Comparison of ENCODE assay signal across 16 mouse cellular contexts in the genomic region with DNA sequence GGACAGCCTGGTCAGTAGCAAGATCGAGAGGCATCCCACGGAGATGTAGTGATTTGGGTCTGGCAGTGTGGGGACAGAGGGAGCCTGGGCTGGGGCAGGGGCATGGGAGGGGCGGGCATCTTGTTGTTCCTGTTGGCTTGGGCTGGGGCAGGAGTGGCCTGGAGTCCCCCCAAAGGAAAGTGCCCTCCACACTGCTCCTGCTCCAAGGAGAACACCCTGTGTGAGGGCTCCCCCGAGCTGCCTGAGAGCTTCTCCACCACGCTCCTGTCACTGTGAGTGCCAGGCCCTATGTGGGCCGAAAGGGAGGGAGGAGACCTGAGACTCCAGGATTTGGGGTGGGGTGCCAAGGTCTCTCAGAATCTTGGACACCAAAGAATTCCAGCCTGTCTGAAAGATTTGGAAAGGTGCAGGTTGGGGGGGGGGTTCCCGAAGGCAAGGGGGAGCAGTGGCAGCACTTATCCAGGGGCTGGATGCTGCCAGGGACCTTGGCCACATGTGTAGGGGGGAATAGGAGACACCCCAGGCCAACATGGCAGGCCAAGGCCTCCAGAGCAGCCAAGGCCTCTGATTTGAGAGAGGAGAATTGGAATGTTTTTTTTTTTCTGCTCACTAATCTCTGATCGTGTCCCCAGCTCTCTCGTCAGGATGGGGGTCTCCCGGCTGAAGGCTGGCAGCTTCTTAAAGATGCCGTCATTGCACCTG. TPM values are rescaled to one million over a fixed set of nuclear protein-coding genes. Genes with fewer than 3 reads are reported as not detected.
DNase-seq lines count a peak whose midpoint lies in the region; ATAC-seq lines count a peak whose summit lies in the region.
"Had no signal": no experiment of that assay in that cellular context is flagged by ENCODE, and none has a peak within 500 bp of the region (broad histone marks: within the 10 kb centered on the region; RNA-seq: fewer than 3 reads in every experiment).

No protein-coding gene starts in this region.

- peaks cover 8% of the 10 kb centered on the region for H3K4me1 ChIP-seq in intestine, embryonic 14.5 days (replicated peaks; ENCODE audit: control insufficient read depth, insufficient read depth, low read length)
- peaks cover 12% of the 10 kb centered on the region; the same call in 1 of the 2 replicates for H3K4me1 ChIP-seq in intestine, embryonic 15.5 days (replicated peaks)
- H3K4me1 ChIP-seq in neural tube, embryonic 12.5 days, result peaks cover 9% of the 10 kb centered on the region
- H3K4me1 ChIP-seq in neural tube, embryonic 15.5 days, result peaks cover 6% of the 10 kb centered on the region; the same call in 1 of the 2 replicates

- no peak overlapping the region for H3K9ac ChIP-seq in intestine, embryonic 14.5 days (ENCODE audit: low read length)
- H3K9ac ChIP-seq in intestine, embryonic 15.5 days, result no peak overlapping the region
- peak overlapping the region; percentile 21; the same call in 1 of the 2 replicates for H3K9ac ChIP-seq in neural tube, embryonic 12.5 days
- no peak overlapping the region for H3K9ac ChIP-seq in neural tube, embryonic 15.5 days (replicated peaks)
- H3K9ac ChIP-seq: embryonic facial prominence, embryonic 15.5 days; forebrain, embryonic 15.5 days; heart, embryonic 12.5 days; hindbrain, embryonic 15.5 days; limb, embryonic 12.5 days had no signal

- no peaks in the 10 kb centered on the region for H3K36me3 ChIP-seq in intestine, embryonic 14.5 days (ENCODE audit: control insufficient read depth, insufficient read depth, low read length)
- no peaks in the 10 kb centered on the region for H3K36me3 ChIP-seq in intestine, embryonic 15.5 days
- no peaks in the 10 kb centered on the region for H3K36me3 ChIP-seq in neural tube, embryonic 12.5 days
- no peaks in the 10 kb centered on the region for H3K36me3 ChIP-seq in neural tube, embryonic 15.5 days
- H3K36me3 ChIP-seq: embryonic facial prominence, embryonic 15.5 days; forebrain, embryonic 15.5 days; heart, embryonic 12.5 days; hindbrain, embryonic 15.5 days; limb, embryonic 12.5 days had no signal

- no peaks in the 10 kb centered on the region for H3K27me3 ChIP-seq in intestine, embryonic 14.5 days (replicated peaks; ENCODE audit: control insufficient read depth, insufficient read depth, low read length)
- no peaks in the 10 kb centered on the region for H3K27me3 ChIP-seq in intestine, embryonic 15.5 days (replicated peaks)
- H3K27me3 ChIP-seq in neural tube, embryonic 12.5 days (replicated peaks), result no peaks in the 10 kb centered on the region
- no peaks in the 10 kb centered on the region; the same call in 1 of the 2 replicates for H3K27me3 ChIP-seq in neural tube, embryonic 15.5 days (replicated peaks)
- H3K27me3 ChIP-seq: embryonic facial prominence, embryonic 15.5 days; forebrain, embryonic 15.5 days; heart, embryonic 12.5 days; hindbrain, embryonic 15.5 days; limb, embryonic 12.5 days had no signal

- 66% methylated on average over 11 of the region's 11 CpGs for WGBS in intestine, embryonic 14.5 days
- whole genome bisulfite sequencing in intestine, embryonic 15.5 days, result 69% methylated on average over 11 of the region's 11 CpGs
- WGBS in neural tube, embryonic 12.5 days, result 67% methylated on average over 11 of the region's 11 CpGs
- WGBS in neural tube, embryonic 15.5 days, result 72% methylated on average over 11 of the region's 11 CpGs

- ATAC-seq in intestine, embryonic 14.5 days (replicated peaks; ENCODE audit: low FRiP score, low TSS enrichment, low read depth), result no peak
- ATAC-seq in intestine, embryonic 15.5 days, result no peak
- no peak for ATAC-seq in neural tube, embryonic 12.5 days (ENCODE audit: low FRiP score, low read depth)
- no peak for ATAC-seq in neural tube, embryonic 15.5 days (ENCODE audit: low FRiP score)
- ATAC-seq in inflammation-experienced regulatory T-cells, adult 6 months, result no peak

- peak; percentile 41 for DNase-seq in cerebellum, adult 9-10 months
- DNase-seq in cerebellum, adult 11-12 months, result no peak
- DNase-seq in intestine, embryonic 14.5 days (ENCODE audit: low spot score), result no peak
- peak; percentile 53 for DNase-seq in testis, postnatal 10 days (ENCODE audit: low spot score)
- DNase-seq: gastrocnemius, postnatal 10 days; kidney, postnatal 10 days; lung, postnatal 4 days had no signal

- H3K9me3 ChIP-seq in intestine, embryonic 14.5 days (ENCODE audit: control insufficient read depth, low read length), result no peaks in the 10 kb centered on the region
- no peaks in the 10 kb centered on the region for H3K9me3 ChIP-seq in intestine, embryonic 15.5 days
- H3K9me3 ChIP-seq in neural tube, embryonic 12.5 days, result no peaks in the 10 kb centered on the region
- no peaks in the 10 kb centered on the region for H3K9me3 ChIP-seq in neural tube, embryonic 15.5 days (replicated peaks)
- H3K9me3 ChIP-seq: embryonic facial prominence, embryonic 15.5 days; forebrain, embryonic 15.5 days; heart, embryonic 12.5 days; hindbrain, embryonic 15.5 days; limb, embryonic 12.5 days had no signal

- no peak overlapping the region for H3K4me3 ChIP-seq in intestine, embryonic 14.5 days (ENCODE audit: low read depth, low read length)
- H3K4me3 ChIP-seq in intestine, embryonic 15.5 days (replicated peaks), result no peak overlapping the region
- H3K4me3 ChIP-seq in neural tube, embryonic 12.5 days, result no peak overlapping the region
- H3K4me3 ChIP-seq in neural tube, embryonic 15.5 days (replicated peaks), result no peak overlapping the region
- H3K4me3 ChIP-seq: embryonic facial prominence, embryonic 15.5 days; forebrain, embryonic 15.5 days; heart, embryonic 12.5 days; hindbrain, embryonic 15.5 days; limb, embryonic 12.5 days had no signal

- peak overlapping the region; percentile 30; the same call in 1 of the 2 replicates for H3K27ac ChIP-seq in intestine, embryonic 14.5 days (ENCODE audit: low read depth)
- H3K27ac ChIP-seq in intestine, embryonic 15.5 days, result no peak overlapping the region
- no peak overlapping the region for H3K27ac ChIP-seq in neural tube, embryonic 12.5 days
- no peak overlapping the region for H3K27ac ChIP-seq in neural tube, embryonic 15.5 days (replicated peaks)
- H3K27ac ChIP-seq: embryonic facial prominence, embryonic 15.5 days; forebrain, embryonic 15.5 days; hindbrain, embryonic 15.5 days; limb, embryonic 12.5 days had no signal

- peak overlapping the region; percentile 3; the same call in 1 of the 2 replicates for H3K4me2 ChIP-seq in intestine, embryonic 14.5 days (ENCODE audit: low read length)
- no peak overlapping the region for H3K4me2 ChIP-seq in intestine, embryonic 15.5 days (replicated peaks)
- H3K4me2 ChIP-seq in neural tube, embryonic 12.5 days (replicated peaks), result peak overlapping the region; percentile 33; the same call in 1 of the 2 replicates
- H3K4me2 ChIP-seq in neural tube, embryonic 15.5 days, result no peak overlapping the region
- H3K4me2 ChIP-seq: embryonic facial prominence, embryonic 15.5 days; forebrain, embryonic 15.5 days; heart, embryonic 12.5 days; hindbrain, embryonic 15.5 days; limb, embryonic 12.5 days had no signal

RNA-seq across cellular contexts. Expression of gene Lgi4, which starts 0.9 kb away (rescaled TPM):
- polyA plus RNA-seq in intestine, embryonic 14.5 days (2014; fragmentation: Nextera tagmentation; extraction: Ambion mirVana), result 1.2 and 2.4 TPM in 2 replicates
- polyA plus RNA-seq in intestine, embryonic 15.5 days (2015; fragmentation: Nextera tagmentation; extraction: Ambion mirVana), result 1.5 TPM in 2 replicates
- 4.7 and 6.1 TPM in 2 replicates for polyA plus RNA-seq in neural tube, embryonic 12.5 days (2016; fragmentation: Nextera tagmentation; extraction: Ambion mirVana)
- polyA plus RNA-seq in neural tube, embryonic 15.5 days (2015; fragmentation: Nextera tagmentation; extraction: Ambion mirVana), result 1.3 and 1.7 TPM in 2 replicates
- polyA plus RNA-seq in inflammation-experienced regulatory T-cells, adult 6 months (2017; shearing (Covaris generic)), result under 1 TPM in 2 of 3 experiments, not detected in 1; 0.09 to 0.13 TPM

RNA-seq across cellular contexts. Expression of gene Fxyd1, which starts 3.1 kb away (rescaled TPM):
- polyA plus RNA-seq in intestine, embryonic 14.5 days (2014; fragmentation: Nextera tagmentation; extraction: Ambion mirVana), result 71.8 and 74.1 TPM in 2 replicates
- polyA plus RNA-seq in intestine, embryonic 15.5 days (2015; fragmentation: Nextera tagmentation; extraction: Ambion mirVana), result 64.5 and 80.1 TPM in 2 replicates
- 24.1 and 26.5 TPM in 2 replicates for polyA plus RNA-seq in neural tube, embryonic 12.5 days (2016; fragmentation: Nextera tagmentation; extraction: Ambion mirVana)
- 26.8 and 36.9 TPM in 2 replicates for polyA plus RNA-seq in neural tube, embryonic 15.5 days (2015; fragmentation: Nextera tagmentation; extraction: Ambion mirVana)
- under 1 TPM in 1 of 3 experiments, not detected in 2; 0.85 TPM for polyA plus RNA-seq in inflammation-experienced regulatory T-cells, adult 6 months (2017; shearing (Covaris generic))

RNA-seq across cellular contexts. Expression of gene Fxyd7, which starts 8.8 kb away (rescaled TPM):
- 21.1 and 23.0 TPM in 2 replicates for polyA plus RNA-seq in intestine, embryonic 14.5 days (2014; fragmentation: Nextera tagmentation; extraction: Ambion mirVana)
- 20.3 and 20.7 TPM in 2 replicates for polyA plus RNA-seq in intestine, embryonic 15.5 days (2015; fragmentation: Nextera tagmentation; extraction: Ambion mirVana)
- polyA plus RNA-seq in neural tube, embryonic 12.5 days (2016; fragmentation: Nextera tagmentation; extraction: Ambion mirVana), result 64.5 and 79.5 TPM in 2 replicates
- 357 and 417 TPM in 2 replicates for polyA plus RNA-seq in neural tube, embryonic 15.5 days (2015; fragmentation: Nextera tagmentation; extraction: Ambion mirVana)
- polyA plus RNA-seq in inflammation-experienced regulatory T-cells, adult 6 months (2017; shearing (Covaris generic)), result not detected

RNA-seq across cellular contexts. Expression of gene Fxyd3, which starts 16.4 kb away (rescaled TPM):
- 70.2 and 71.5 TPM in 2 replicates for polyA plus RNA-seq in intestine, embryonic 14.5 days (2014; fragmentation: Nextera tagmentation; extraction: Ambion mirVana)
- polyA plus RNA-seq in intestine, embryonic 15.5 days (2015; fragmentation: Nextera tagmentation; extraction: Ambion mirVana), result 70.8 and 77.4 TPM in 2 replicates
- 7.1 and 7.8 TPM in 2 replicates for polyA plus RNA-seq in neural tube, embryonic 12.5 days (2016; fragmentation: Nextera tagmentation; extraction: Ambion mirVana)
- polyA plus RNA-seq in neural tube, embryonic 15.5 days (2015; fragmentation: Nextera tagmentation; extraction: Ambion mirVana), result 0.79 and 14.6 TPM in 2 replicates
- polyA plus RNA-seq in inflammation-experienced regulatory T-cells, adult 6 months (2017; shearing (Covaris generic)), result under 1 TPM in 1 of 3 experiments, not detected in 2; 0.18 TPM
- polyA plus RNA-seq: forebrain, embryonic 15.5 days had no signal

RNA-seq across cellular contexts. Expression of gene Fxyd5, which starts 17.8 kb away (rescaled TPM):
- 18.1 and 22.8 TPM in 2 replicates for polyA plus RNA-seq in intestine, embryonic 14.5 days (2014; fragmentation: Nextera tagmentation; extraction: Ambion mirVana)
- polyA plus RNA-seq in intestine, embryonic 15.5 days (2015; fragmentation: Nextera tagmentation; extraction: Ambion mirVana), result 21.7 and 29.8 TPM in 2 replicates
- 12.5 and 15.4 TPM in 2 replicates for polyA plus RNA-seq in neural tube, embryonic 12.5 days (2016; fragmentation: Nextera tagmentation; extraction: Ambion mirVana)
- 22.2 and 27.8 TPM in 2 replicates for polyA plus RNA-seq in neural tube, embryonic 15.5 days (2015; fragmentation: Nextera tagmentation; extraction: Ambion mirVana)
- polyA plus RNA-seq in inflammation-experienced regulatory T-cells, adult 6 months (2017; shearing (Covaris generic)), result 1,000 to 10,000 TPM; 1,847 to 2,152 (median 2,080) TPM

Comparison
In these comparisons a context has a peak if more than half of its experiments do, and no peak if none do; other contexts are left out.
1. DNase-seq: peak in cerebellum, adult 9-10 months (single experiment) and testis, postnatal 10 days (single experiment); none in cerebellum, adult 11-12 months (single experiment) and intestine, embryonic 14.5 days (single experiment).
2. H3K4me2 ChIP-seq: peak in intestine, embryonic 14.5 days (single experiment) and neural tube, embryonic 12.5 days (single experiment); none in intestine, embryonic 15.5 days (single experiment) and neural tube, embryonic 15.5 days (single experiment).
3. RNA of gene Fxyd1, which starts 3.1 kb away (polyA plus RNA-seq): 64.5 to 80.1 TPM in intestine, embryonic 15.5 days, 71.8 to 74.1 TPM in intestine, embryonic 14.5 days, 26.8 to 36.9 TPM in neural tube, embryonic 15.5 days and 24.1 to 26.5 TPM in neural tube, embryonic 12.5 days; 0.85 TPM in inflammation-experienced regulatory T-cells, adult 6 months; every median in the first group is over 10 times any median in the second.
4. RNA of gene Fxyd7, which starts 8.8 kb away (polyA plus RNA-seq): 357 to 417 TPM in neural tube, embryonic 15.5 days, 64.5 to 79.5 TPM in neural tube, embryonic 12.5 days, 21.1 to 23.0 TPM in intestine, embryonic 14.5 days and 20.3 to 20.7 TPM in intestine, embryonic 15.5 days; not detected in inflammation-experienced regulatory T-cells, adult 6 months; every median in the first group is over 10 times any median in the second.